Mouse (Mus musculus) bone marrow macrophage, adult 2 months (primary cell): ENCODE measurements around the gene Foxp4. TPM values are rescaled to one million over a fixed set of nuclear protein-coding genes. Genes with fewer than 3 reads are reported as not detected.

Source experiments
- H3K27ac ChIP-seq: 2 replicates; pipeline ENCODE4 v1.5.1; 2012; ENCODE audit warnings: low read depth, low read length; ENCODE audit not compliant: insufficient read depth
- H3K4me1 ChIP-seq: 2 replicates; pipeline ENCODE4 v1.6.1; 2012; ENCODE audit warnings: low read length; ENCODE audit not compliant: control insufficient read depth, insufficient read depth
- H3K4me3 ChIP-seq: 2 replicates; pipeline ENCODE4 v1.5.1; 2012; ENCODE audit warnings: mild to moderate bottlenecking, low read length, moderate library complexity; ENCODE audit not compliant: insufficient read depth
- CTCF ChIP-seq: IDR thresholded peaks from 2 replicates; pipeline ENCODE4 v1.5.1; 2012; ENCODE audit warnings: low read depth, mild to moderate bottlenecking, low read length, moderate library complexity
- POLR2A ChIP-seq: IDR thresholded peaks from 2 replicates; pipeline ENCODE4 v1.6.1; 2012; ENCODE audit warnings: mild to moderate bottlenecking, low read depth, low read length, borderline replicate concordance
- polyA plus RNA-seq: library from polyadenylated mRNA; stranded (reverse); fragments of >200 nt; gene quantifications from 2 replicates; pipeline ENCODE4 v1.2.4, GENCODE M21; 2012; ENCODE audit not compliant: missing spikeins, insufficient read depth, insufficient read length

Foxp4 gene
- polyA plus RNA-seq, 1 experiment: 6.0 TPM

- no peak overlapping the region for H3K27ac ChIP-seq
- no peaks in the 10 kb centered on the region for H3K4me1 ChIP-seq
- no peak for TF ChIP-seq CTCF
- no peak for TF ChIP-seq POLR2A
- no peak overlapping the region for H3K4me3 ChIP-seq
Measured at GRCm38 (mm10) chr17:47951452-47951851, 27.0 kb upstream of the Foxp4 start.

GRCm38 (mm10) chr17:47950831-47951230, 26.4 kb upstream of the Foxp4 start:
- TF ChIP-seq POLR2A (no peak), CTCF (no peak)
- Histone ChIP-seq H3K4me1 (no peaks in the 10 kb centered on the region), H3K27ac (no peak overlapping the region), H3K4me3 (no peak overlapping the region)

- Histone ChIP-seq H3K27ac (no peak overlapping the region), H3K4me1 (no peaks in the 10 kb centered on the region), H3K4me3 (no peak overlapping the region)
- no peak for TF ChIP-seq POLR2A
Measured at GRCm38 (mm10) chr17:47949441-47949840, 25.0 kb upstream of the Foxp4 start.

GRCm38 (mm10) chr17:47948753-47949152, 24.3 kb upstream of the Foxp4 start:
- TF ChIP-seq CTCF: no peak
- no peak for TF ChIP-seq POLR2A
- Histone ChIP-seq H3K4me3 (no peak overlapping the region), H3K4me1 (no peaks in the 10 kb centered on the region), H3K27ac (no peak overlapping the region)

GRCm38 (mm10) chr17:47946921-47947420, 22.5 kb upstream of the Foxp4 start:
- H3K27ac ChIP-seq: no peak overlapping the region
- H3K4me3 ChIP-seq: no peak overlapping the region
- H3K4me1 ChIP-seq: no peaks in the 10 kb centered on the region
- TF ChIP-seq POLR2A: no peak

- no peak overlapping the region for H3K27ac ChIP-seq
- TF ChIP-seq POLR2A: no peak
- TF ChIP-seq CTCF: no peak
- H3K4me3 ChIP-seq: no peak overlapping the region
- H3K4me1 ChIP-seq: no peaks in the 10 kb centered on the region
Measured at GRCm38 (mm10) chr17:47946111-47946510, 21.7 kb upstream of the Foxp4 start.

- no peak for TF ChIP-seq POLR2A
- TF ChIP-seq CTCF: no peak
- Histone ChIP-seq H3K4me1 (no peaks in the 10 kb centered on the region), H3K4me3 (no peak overlapping the region), H3K27ac (no peak overlapping the region)
Measured at GRCm38 (mm10) chr17:47943103-47943870, 18.8 kb upstream of the Foxp4 start.

GRCm38 (mm10) chr17:47942008-47942407, 17.6 kb upstream of the Foxp4 start:
- Histone ChIP-seq H3K4me3 (no peak overlapping the region), H3K27ac (no peak overlapping the region), H3K4me1 (no peaks in the 10 kb centered on the region)
- TF ChIP-seq POLR2A: no peak
- no peak for TF ChIP-seq CTCF

- Histone ChIP-seq H3K4me3 (no peak overlapping the region), H3K27ac (no peak overlapping the region), H3K4me1 (no peaks in the 10 kb centered on the region)
- TF ChIP-seq CTCF: no peak
- no peak for TF ChIP-seq POLR2A
Measured at GRCm38 (mm10) chr17:47938839-47939238, 14.4 kb upstream of the Foxp4 start.

GRCm38 (mm10) chr17:47937926-47938600, 13.6 kb upstream of the Foxp4 start:
- no peak overlapping the region for H3K4me3 ChIP-seq
- no peak overlapping the region for H3K27ac ChIP-seq
- no peaks in the 10 kb centered on the region for H3K4me1 ChIP-seq
- no peak for TF ChIP-seq POLR2A
- no peak for TF ChIP-seq CTCF
